Mouse (Mus musculus): ENCODE results near the gene Adh7.

GRCm38 (mm10) chr3:138246511-138247020, 29.0 kb downstream of the Adh7 start:
- TF ChIP-seq CTCF (IDR thresholded peaks at IDR 0.05; ENCODE audit: extremely low read depth, insufficient read depth, insufficient read length, insufficient replicate concordance) = no peak
- TF ChIP-seq POLR2A (IDR thresholded peaks at IDR 0.05; ENCODE audit: low read depth, low read length) = no peak
